Mouse (Mus musculus) liver, embryonic 11.5 days (tissue): Measurements from ENCODE around the gene Cabin1. TPM values are rescaled to one million over a fixed set of nuclear protein-coding genes. Genes with fewer than 3 reads are reported as not detected.

Experiments
- ATAC-seq: fragments of 200-750 bp; cut with Nextera tagmentation; replicated peaks from 2 replicates; pipeline ENCODE4 v1.8.0; 2017; ENCODE audit warnings: moderate number of reproducible peaks, mild to moderate bottlenecking, moderate TSS enrichment, moderate library complexity; ENCODE audit not compliant: low FRiP score
- DNase-seq: peaks from one replicate; pipeline ENCODE4 v3.0.0-alpha.2; 2017; ENCODE audit warnings: low spot score
- H3K27ac ChIP-seq: fragments of 300-500 bp; sonication (generic); 2 replicates; pipeline ENCODE4 v1.5.1; 2014; ENCODE audit warnings: mild to moderate bottlenecking, low read depth, low read length, control low read depth
- H3K27me3 ChIP-seq: fragments of 300-500 bp; sonication (generic); replicated peaks from 2 replicates; pipeline ENCODE4 v1.6.1; 2014; ENCODE audit warnings: low read length, mixed read lengths; ENCODE audit not compliant: control insufficient read depth, insufficient read depth
- H3K36me3 ChIP-seq: fragments of 300-500 bp; sonication (generic); 2 replicates; pipeline ENCODE4 v1.6.1; 2014; ENCODE audit warnings: mild to moderate bottlenecking, low read length, moderate library complexity, mixed read lengths; ENCODE audit not compliant: control insufficient read depth, insufficient read depth
- H3K4me1 ChIP-seq: fragments of 300-500 bp; sonication (generic); replicated peaks from 2 replicates; pipeline ENCODE4 v1.6.1; 2014; ENCODE audit warnings: low read length, mixed read lengths; ENCODE audit not compliant: control insufficient read depth, insufficient read depth
- H3K4me2 ChIP-seq: fragments of 300-500 bp; sonication (generic); 2 replicates; pipeline ENCODE4 v1.6.1; 2014; ENCODE audit warnings: mild to moderate bottlenecking, control low read depth, moderate library complexity
- H3K4me3 ChIP-seq: fragments of 300-500 bp; sonication (generic); 2 replicates; pipeline ENCODE4 v1.5.1; 2014; ENCODE audit warnings: low read depth, low read length, control low read depth
- H3K9ac ChIP-seq: fragments of 300-500 bp; sonication (generic); 2 replicates; pipeline ENCODE4 v1.6.1; 2014; ENCODE audit warnings: low read depth, low read length, control low read depth
- H3K9me3 ChIP-seq: fragments of 300-500 bp; sonication (generic); 2 replicates; pipeline ENCODE4 v1.6.1; 2016; ENCODE audit warnings: low read length, inconsistent platforms, mixed read lengths; ENCODE audit not compliant: control insufficient read depth
- WGBS: fragments of 180-500 bp; shearing (Covaris S2); extraction: QIAGEN DNeasy Blood & Tissue Kit; methylation state at CpG from one replicate; pipeline ENCODE4 v1.1.7; 2014; 5-methylcytosine and 5-hydroxymethylcytosine counted together
- polyA plus RNA-seq: library from polyadenylated mRNA; unstranded; fragments of >200 nt; fragmentation: Nextera tagmentation; extraction: Ambion mirVana; gene quantifications from 2 replicates; pipeline ENCODE4 v1.2.1, GENCODE M21; 2014

The Cabin1 gene
- polyA plus RNA-seq, 1 experiment from 2014 or later = 33.3 TPM

- DNase-seq = no peak
- Histone ChIP-seq H3K4me2 (no peak overlapping the region), H3K4me1 (no peaks in the 10 kb centered on the region), H3K27ac (no peak overlapping the region), H3K27me3 (no peaks in the 10 kb centered on the region), H3K9ac (no peak overlapping the region), H3K4me3 (no peak overlapping the region), H3K9me3 (no peaks in the 10 kb centered on the region), H3K36me3 (peaks cover 34% of the 10 kb centered on the region)
- WGBS = 87% methylated on average over 11 of the region's 11 CpGs
- ATAC-seq = no peak
Observed at GRCm38 (mm10) chr10:75756719-75757118, 7.4 kb downstream of the Cabin1 start.

GRCm38 (mm10) chr10:75744017-75744416, 20.1 kb downstream of the Cabin1 start:
- ATAC-seq (peak; percentile 80), DNase-seq (no peak)
- Histone ChIP-seq H3K9ac (no peak overlapping the region), H3K27me3 (no peaks in the 10 kb centered on the region), H3K27ac (no peak overlapping the region), H3K4me3 (no peak overlapping the region), H3K9me3 (no peaks in the 10 kb centered on the region), H3K36me3 (peaks cover 58% of the 10 kb centered on the region), H3K4me2 (no peak overlapping the region), H3K4me1 (no peaks in the 10 kb centered on the region)
- 48% methylated on average over 3 of the region's 3 CpGs for WGBS

DNA sequence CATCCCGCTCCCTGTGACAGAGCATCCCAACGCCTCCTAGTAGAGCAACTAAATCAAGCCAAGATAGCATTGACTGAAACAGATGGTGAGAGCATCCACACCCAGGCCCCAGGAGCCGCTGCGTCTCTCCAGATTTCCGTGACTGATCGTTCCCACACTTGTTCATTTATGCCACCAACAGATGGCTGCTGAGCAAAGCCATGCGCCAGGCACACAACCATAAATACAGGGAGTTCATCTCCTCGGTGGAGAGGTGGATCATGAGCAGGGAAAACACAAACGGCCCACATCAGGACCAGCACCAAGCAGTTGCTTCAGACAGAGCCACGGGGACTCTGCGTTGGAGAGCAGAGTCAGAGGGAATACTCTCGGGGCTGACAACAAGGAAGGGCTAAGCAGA, 20.8 kb downstream of the Cabin1 start:
- no peak overlapping the region for H3K9ac ChIP-seq
- H3K27me3 ChIP-seq = no peaks in the 10 kb centered on the region
- ATAC-seq = no peak
- no peak for DNase-seq
- H3K9me3 ChIP-seq = no peaks in the 10 kb centered on the region
- no peak overlapping the region for H3K4me2 ChIP-seq
- H3K4me3 ChIP-seq = no peak overlapping the region
- WGBS = 94% methylated on average over 12 of the region's 12 CpGs
- no peak overlapping the region for H3K27ac ChIP-seq
- H3K4me1 ChIP-seq = no peaks in the 10 kb centered on the region
- peaks cover 61% of the 10 kb centered on the region for H3K36me3 ChIP-seq

DNA sequence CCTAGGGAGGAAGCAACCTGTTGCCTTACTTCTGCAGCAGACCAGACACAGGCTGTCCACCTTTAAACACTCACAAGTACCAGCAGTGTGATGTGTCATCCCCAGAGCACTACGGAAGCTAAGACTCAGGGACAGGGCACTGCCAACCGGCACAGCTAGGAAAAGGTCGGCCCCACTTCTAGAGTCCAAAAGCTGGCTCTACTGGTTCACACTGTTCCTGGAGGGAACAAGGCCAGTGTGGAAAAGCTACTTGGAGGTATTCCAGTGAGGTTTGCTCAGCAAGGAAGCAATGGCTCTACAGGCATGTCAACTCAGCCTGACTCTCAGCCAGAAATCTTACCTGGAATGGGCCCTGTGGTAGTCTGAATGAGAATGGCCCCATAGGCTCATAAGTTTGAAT, 23.3 kb downstream of the Cabin1 start:
- H3K9ac ChIP-seq = no peak overlapping the region
- H3K4me2 ChIP-seq = no peak overlapping the region
- DNase-seq (no peak), ATAC-seq (no peak)
- no peak overlapping the region for H3K4me3 ChIP-seq
- no peak overlapping the region for H3K27ac ChIP-seq
- no peaks in the 10 kb centered on the region for H3K4me1 ChIP-seq
- peaks cover 53% of the 10 kb centered on the region for H3K36me3 ChIP-seq
- 94% methylated on average over 3 of the region's 3 CpGs for WGBS
- H3K27me3 ChIP-seq = no peaks in the 10 kb centered on the region
- H3K9me3 ChIP-seq = no peaks in the 10 kb centered on the region

- 89% methylated on average over 7 of the region's 7 CpGs for WGBS
- H3K4me3 ChIP-seq = no peak overlapping the region
- no peaks in the 10 kb centered on the region for H3K4me1 ChIP-seq
- H3K36me3 ChIP-seq = peaks cover 49% of the 10 kb centered on the region
- no peak overlapping the region for H3K4me2 ChIP-seq
- no peaks in the 10 kb centered on the region for H3K27me3 ChIP-seq
- H3K9me3 ChIP-seq = no peaks in the 10 kb centered on the region
- no peak for DNase-seq
- no peak overlapping the region for H3K9ac ChIP-seq
- ATAC-seq = no peak
- no peak overlapping the region for H3K27ac ChIP-seq
Observed at GRCm38 (mm10) chr10:75725449-75725848, 38.7 kb downstream of the Cabin1 start.

DNA sequence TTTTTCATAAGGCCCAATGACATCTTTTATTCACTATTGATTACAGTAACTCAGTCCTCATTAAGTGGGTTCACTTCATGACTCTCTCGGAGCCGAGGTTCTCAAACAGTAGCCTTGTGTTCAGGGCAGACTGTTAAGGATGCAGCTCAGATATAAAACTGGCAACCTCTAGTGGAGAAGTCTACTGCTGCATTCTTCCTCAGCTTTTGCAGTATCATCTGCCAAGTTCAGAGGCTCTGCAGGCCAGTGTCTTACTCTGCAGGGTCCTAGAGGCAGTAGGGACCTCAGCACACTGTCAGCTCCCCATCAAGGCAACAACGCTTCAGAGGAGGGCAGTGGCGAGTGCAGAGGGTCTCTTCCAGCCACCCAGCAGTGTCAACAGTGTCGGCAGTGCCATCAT, 43.9 kb downstream of the Cabin1 start:
- WGBS = 88% methylated on average over 5 of the region's 5 CpGs
- no peaks in the 10 kb centered on the region for H3K27me3 ChIP-seq
- H3K27ac ChIP-seq = no peak overlapping the region
- H3K4me1 ChIP-seq = no peaks in the 10 kb centered on the region
- no peak overlapping the region for H3K4me3 ChIP-seq
- no peak overlapping the region for H3K4me2 ChIP-seq
- H3K9me3 ChIP-seq = no peaks in the 10 kb centered on the region
- H3K9ac ChIP-seq = no peak overlapping the region
- DNase-seq (no peak), ATAC-seq (no peak)
- peaks cover 44% of the 10 kb centered on the region for H3K36me3 ChIP-seq

DNA sequence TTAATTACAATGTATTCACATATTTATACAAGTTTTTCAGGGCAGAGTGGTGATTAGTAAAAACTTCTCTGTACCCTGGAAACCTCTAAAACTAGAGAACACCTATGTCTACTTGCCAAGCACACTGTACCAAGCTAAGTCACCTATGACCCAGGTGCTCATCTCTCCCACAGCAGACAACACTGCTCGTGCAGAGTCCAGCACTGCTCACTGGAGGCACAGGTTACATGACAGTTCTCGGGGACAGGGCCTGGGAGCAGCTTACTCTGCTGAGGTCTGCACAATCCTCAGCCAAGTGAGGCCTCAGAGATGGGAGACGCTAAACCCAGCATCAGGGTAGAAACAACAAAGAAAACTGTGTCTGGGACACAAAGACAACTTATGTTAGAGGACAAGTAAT, 49.3 kb downstream of the Cabin1 start:
- Histone ChIP-seq H3K27ac (no peak overlapping the region), H3K36me3 (peaks cover 40% of the 10 kb centered on the region), H3K27me3 (no peaks in the 10 kb centered on the region), H3K9ac (no peak overlapping the region), H3K9me3 (no peaks in the 10 kb centered on the region), H3K4me3 (no peak overlapping the region), H3K4me1 (no peaks in the 10 kb centered on the region), H3K4me2 (no peak overlapping the region)
- ATAC-seq = no peak
- 91% methylated on average over 3 of the region's 3 CpGs for WGBS
- DNase-seq = no peak

DNA sequence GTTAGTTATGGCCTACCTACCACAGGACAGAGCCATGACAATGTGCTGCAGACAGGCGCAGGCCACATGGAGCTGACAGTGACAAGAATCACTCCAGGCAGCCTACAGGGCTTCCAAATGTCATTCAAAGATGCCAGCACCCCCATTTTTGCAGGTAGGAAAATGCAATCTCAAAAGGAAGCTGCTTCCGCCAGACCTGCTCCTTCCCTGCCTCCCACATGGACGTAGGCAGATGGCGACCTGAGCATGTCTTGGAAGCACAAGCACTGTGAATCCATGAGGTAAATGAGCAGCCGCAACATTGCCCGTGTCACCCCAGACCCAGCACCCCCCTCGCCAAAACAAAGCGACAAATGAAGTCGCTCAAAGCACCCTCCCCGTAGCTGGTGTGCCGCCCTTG, 51.1 kb downstream of the Cabin1 start:
- peaks cover 45% of the 10 kb centered on the region for H3K36me3 ChIP-seq
- 94% methylated on average over 11 of the region's 11 CpGs for WGBS
- no peaks in the 10 kb centered on the region for H3K4me1 ChIP-seq
- DNase-seq (no peak), ATAC-seq (no peak)
- H3K27ac ChIP-seq = no peak overlapping the region
- H3K4me3 ChIP-seq = no peak overlapping the region
- no peak overlapping the region for H3K4me2 ChIP-seq
- no peaks in the 10 kb centered on the region for H3K27me3 ChIP-seq
- no peak overlapping the region for H3K9ac ChIP-seq
- H3K9me3 ChIP-seq = no peaks in the 10 kb centered on the region

DNA sequence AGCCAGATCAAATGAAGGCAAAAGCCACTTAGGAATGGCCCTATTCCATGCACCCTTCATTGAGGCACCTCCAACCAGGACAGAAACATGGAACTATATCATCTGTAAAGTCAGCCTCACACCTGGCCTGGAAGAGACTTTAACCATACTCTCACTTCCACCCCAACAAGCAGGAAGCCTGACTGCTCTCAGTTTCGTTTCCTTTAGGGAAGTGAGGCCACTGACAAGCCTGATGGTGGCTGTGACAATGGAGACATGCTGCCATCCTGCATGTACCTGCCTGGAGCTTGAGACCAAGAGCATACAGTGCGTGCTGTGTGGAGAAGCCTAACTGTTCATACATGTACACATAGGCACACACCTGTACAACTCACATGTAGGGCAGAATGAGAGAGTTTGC, 53.9 kb downstream of the Cabin1 start:
- 82% methylated on average over 2 of the region's 2 CpGs for WGBS
- no peak for ATAC-seq
- H3K27me3 ChIP-seq = no peaks in the 10 kb centered on the region
- H3K4me2 ChIP-seq = no peak overlapping the region
- peaks cover 34% of the 10 kb centered on the region for H3K36me3 ChIP-seq
- H3K27ac ChIP-seq = no peak overlapping the region
- peaks cover 13% of the 10 kb centered on the region for H3K4me1 ChIP-seq
- H3K9ac ChIP-seq = no peak overlapping the region
- no peaks in the 10 kb centered on the region for H3K9me3 ChIP-seq
- no peak for DNase-seq
- no peak overlapping the region for H3K4me3 ChIP-seq
